26 mouse cellular contexts compared by ENCODE assay signal in the genomic region with DNA sequence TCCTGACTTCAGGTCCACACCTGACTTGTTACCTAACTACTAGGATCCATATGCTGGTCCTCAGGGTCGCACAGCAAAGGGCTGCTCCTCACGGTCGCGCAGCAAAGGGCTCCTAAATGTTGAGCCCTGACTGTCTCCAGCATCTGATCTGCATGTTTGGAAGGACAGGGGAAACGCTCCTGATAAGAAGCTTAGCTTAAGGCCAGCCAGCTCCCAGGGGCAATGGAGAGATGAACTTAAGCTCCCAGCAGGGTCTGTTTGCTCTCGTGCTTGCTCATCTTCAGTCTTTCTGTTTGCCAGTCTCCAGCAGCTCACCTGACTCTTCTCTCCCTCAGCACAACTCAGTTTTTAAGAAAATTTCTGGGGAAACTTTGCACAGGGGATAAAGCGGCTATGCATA. TPM values are rescaled to one million over a fixed set of nuclear protein-coding genes. Genes with fewer than 3 reads are reported as not detected.
DNase-seq lines count a peak whose midpoint lies in the region; ATAC-seq and TF ChIP-seq lines count a peak whose summit lies in the region.
"Had no signal": no experiment of that assay in that cellular context is flagged by ENCODE, and none has a peak within 500 bp of the region (broad histone marks: within the 10 kb centered on the region; RNA-seq: fewer than 3 reads in every experiment).

No protein-coding gene starts in this region.

- H3K27ac ChIP-seq in stomach, embryonic 14.5 days (ENCODE audit: low read length): peak overlapping the region; percentile 30; the same call in 1 of the 2 replicates
- H3K27ac ChIP-seq in stomach, postnatal 0 days (replicated peaks): no peak overlapping the region
- peak overlapping the region; percentile 51; the same call in 1 of the 2 replicates for H3K27ac ChIP-seq in liver, embryonic 11.5 days (ENCODE audit: low read depth, low read length)
- H3K27ac ChIP-seq in liver, postnatal 0 days (ENCODE audit: low read depth): peak overlapping the region; percentile 75; the same call in 1 of the 2 replicates
- no peak overlapping the region for H3K27ac ChIP-seq in forebrain, embryonic 14.5 days (ENCODE audit: low read depth, low read length)
- H3K27ac ChIP-seq: embryonic facial prominence, embryonic 13.5 days; forebrain, embryonic 13.5 days; hindbrain, embryonic 13.5 days; kidney, embryonic 15.5 days; layer of hippocampus, adult 2 months; limb, embryonic 13.5 days; macrophage had no signal

- no peak overlapping the region for H3K4me2 ChIP-seq in stomach, embryonic 14.5 days (replicated peaks; ENCODE audit: low read depth, low read length)
- no peak overlapping the region for H3K4me2 ChIP-seq in stomach, postnatal 0 days (replicated peaks; ENCODE audit: low read depth)
- no peak overlapping the region for H3K4me2 ChIP-seq in liver, embryonic 11.5 days
- H3K4me2 ChIP-seq in liver, postnatal 0 days (ENCODE audit: low read depth, low read length): no peak overlapping the region
- H3K4me2 ChIP-seq in forebrain, embryonic 14.5 days (ENCODE audit: low read length): no peak overlapping the region
- H3K4me2 ChIP-seq: embryonic facial prominence, embryonic 13.5 days; forebrain, embryonic 13.5 days; heart, embryonic 11.5 days; hindbrain, embryonic 13.5 days; kidney, embryonic 15.5 days; limb, embryonic 13.5 days had no signal

- no peak for TF ChIP-seq EP300 in stomach, postnatal 0 days (optimal IDR thresholded peaks at IDR 0.05)
- TF ChIP-seq EP300 in liver, postnatal 0 days (IDR thresholded peaks at IDR 0.05; ENCODE audit: low read depth): no peak

- H3K4me1 ChIP-seq in stomach, embryonic 14.5 days (ENCODE audit: control insufficient read depth, insufficient read depth, low read length): 0 out of 2 replicates have a peak, but pooled peaks cover 3% of the 10 kb centered on the region
- no peaks in the 10 kb centered on the region for H3K4me1 ChIP-seq in stomach, postnatal 0 days (replicated peaks; ENCODE audit: control insufficient read depth, insufficient read depth)
- peaks cover 13% of the 10 kb centered on the region; the same call in 1 of the 2 replicates for H3K4me1 ChIP-seq in liver, embryonic 11.5 days (replicated peaks; ENCODE audit: control insufficient read depth, insufficient read depth, low read length)
- peaks cover 15% of the 10 kb centered on the region for H3K4me1 ChIP-seq in liver, postnatal 0 days (ENCODE audit: insufficient read depth)
- H3K4me1 ChIP-seq in forebrain, embryonic 14.5 days (ENCODE audit: control insufficient read depth, insufficient read depth, low read length): peaks cover 2% of the 10 kb centered on the region; the same call in 1 of the 2 replicates

- H3K36me3 ChIP-seq in stomach, embryonic 14.5 days (ENCODE audit: control insufficient read depth, insufficient read depth, low read length): no peaks in the 10 kb centered on the region; the same call in 1 of the 2 replicates
- H3K36me3 ChIP-seq in stomach, postnatal 0 days (ENCODE audit: control insufficient read depth, insufficient read depth, low read length): no peaks in the 10 kb centered on the region
- H3K36me3 ChIP-seq in liver, embryonic 11.5 days (ENCODE audit: control insufficient read depth, insufficient read depth, low read length): no peaks in the 10 kb centered on the region
- H3K36me3 ChIP-seq in liver, postnatal 0 days (replicated peaks; ENCODE audit: insufficient read depth, low read length): no peaks in the 10 kb centered on the region
- H3K36me3 ChIP-seq in forebrain, embryonic 14.5 days (ENCODE audit: control insufficient read depth, insufficient read depth, low read length): 0 out of 2 replicates have a peak, but pooled peaks cover 2% of the 10 kb centered on the region
- H3K36me3 ChIP-seq: hindbrain, embryonic 13.5 days had no signal

- 64% methylated on average over 7 of the region's 7 CpGs for WGBS in stomach, embryonic 14.5 days
- WGBS in stomach, postnatal 0 days: 60% methylated on average over 7 of the region's 7 CpGs
- WGBS in liver, embryonic 11.5 days: 51% methylated on average over 7 of the region's 7 CpGs
- 62% methylated on average over 7 of the region's 7 CpGs for WGBS in liver, postnatal 0 days (ENCODE audit: insufficient replicate concordance)
- WGBS in forebrain, embryonic 14.5 days: 54% methylated on average over 7 of the region's 7 CpGs

- H3K4me3 ChIP-seq in stomach, embryonic 14.5 days (ENCODE audit: low read depth, low read length): no peak overlapping the region
- H3K4me3 ChIP-seq in stomach, postnatal 0 days (ENCODE audit: low read depth, low read length): no peak overlapping the region
- no peak overlapping the region for H3K4me3 ChIP-seq in liver, embryonic 11.5 days (ENCODE audit: low read depth, low read length)
- H3K4me3 ChIP-seq in liver, postnatal 0 days (ENCODE audit: low read depth, low read length): no peak overlapping the region
- H3K4me3 ChIP-seq in forebrain, embryonic 14.5 days (ENCODE audit: low read depth, low read length): no peak overlapping the region
- H3K4me3 ChIP-seq: embryonic facial prominence, embryonic 13.5 days; forebrain, embryonic 13.5 days; hindbrain, embryonic 13.5 days; kidney, embryonic 15.5 days; layer of hippocampus, adult 2 months; limb, embryonic 13.5 days had no signal

- H3K27me3 ChIP-seq in stomach, embryonic 14.5 days (ENCODE audit: control insufficient read depth, insufficient read depth, low read length): no peaks in the 10 kb centered on the region
- H3K27me3 ChIP-seq in stomach, postnatal 0 days (ENCODE audit: control insufficient read depth, insufficient read depth, low read length): no peaks in the 10 kb centered on the region
- no peaks in the 10 kb centered on the region for H3K27me3 ChIP-seq in liver, embryonic 11.5 days (replicated peaks; ENCODE audit: control insufficient read depth, insufficient read depth, low read length)
- H3K27me3 ChIP-seq in liver, postnatal 0 days (ENCODE audit: insufficient read depth, low read length): no peaks in the 10 kb centered on the region
- no peaks in the 10 kb centered on the region for H3K27me3 ChIP-seq in forebrain, embryonic 14.5 days (replicated peaks; ENCODE audit: control insufficient read depth, insufficient read depth, low read length)
- H3K27me3 ChIP-seq: embryonic facial prominence, embryonic 13.5 days; forebrain, embryonic 13.5 days; hindbrain, embryonic 13.5 days; kidney, embryonic 15.5 days; limb, embryonic 13.5 days had no signal

- no peak for DNase-seq in stomach, postnatal 0 days (ENCODE audit: low spot score)
- no peak for DNase-seq in liver, embryonic 11.5 days (ENCODE audit: low spot score)
- no peak for DNase-seq in liver, postnatal 0 days
- no peak for DNase-seq in right cerebral cortex, adult 2 months (ENCODE audit: low spot score in 2 of 2)
- no peak for DNase-seq in forebrain, embryonic 14.5 days (ENCODE audit: low spot score)
- DNase-seq in ovary, postnatal 36 days (ENCODE audit: low spot score): no peak
- DNase-seq: adrenal gland, postnatal 25 days; cerebellum, adult 11-12 months; cerebellum, adult 9-11 months; gastrocnemius, postnatal 25 days; heart, adult 11 months; heart, postnatal 4 days; lung, adult 2 months; lung, postnatal 10 days; midbrain, embryonic 14.5 days; right cerebral cortex, postnatal 14 days had no signal

- no peaks in the 10 kb centered on the region for H3K9me3 ChIP-seq in stomach, embryonic 14.5 days (ENCODE audit: control insufficient read depth, low read depth, low read length)
- no peaks in the 10 kb centered on the region for H3K9me3 ChIP-seq in stomach, postnatal 0 days (ENCODE audit: control insufficient read depth, low read length)
- no peaks in the 10 kb centered on the region for H3K9me3 ChIP-seq in liver, embryonic 11.5 days (ENCODE audit: control insufficient read depth, low read length)
- H3K9me3 ChIP-seq in liver, postnatal 0 days (ENCODE audit: low read length): no peaks in the 10 kb centered on the region
- no peaks in the 10 kb centered on the region for H3K9me3 ChIP-seq in forebrain, embryonic 14.5 days (replicated peaks; ENCODE audit: control insufficient read depth, low read length)
- H3K9me3 ChIP-seq: embryonic facial prominence, embryonic 13.5 days; forebrain, embryonic 13.5 days; hindbrain, embryonic 13.5 days; kidney, embryonic 15.5 days; limb, embryonic 13.5 days had no signal

- no peak for TF ChIP-seq CTCF in stomach, postnatal 0 days (IDR thresholded peaks at IDR 0.05; ENCODE audit: low read depth)
- no peak for TF ChIP-seq CTCF in liver, postnatal 0 days (IDR thresholded peaks at IDR 0.05; ENCODE audit: low read depth)

- no peak overlapping the region for H3K9ac ChIP-seq in stomach, embryonic 14.5 days (replicated peaks; ENCODE audit: low read depth, low read length)
- no peak overlapping the region for H3K9ac ChIP-seq in stomach, postnatal 0 days (ENCODE audit: low read length)
- H3K9ac ChIP-seq in liver, embryonic 11.5 days (ENCODE audit: low read depth, low read length): peak overlapping the region; percentile 9; the same call in 1 of the 2 replicates
- H3K9ac ChIP-seq in liver, postnatal 0 days (replicated peaks): no peak overlapping the region
- no peak overlapping the region for H3K9ac ChIP-seq in forebrain, embryonic 14.5 days (ENCODE audit: low read length)
- H3K9ac ChIP-seq: embryonic facial prominence, embryonic 13.5 days; forebrain, embryonic 13.5 days; hindbrain, embryonic 13.5 days; kidney, embryonic 15.5 days; limb, embryonic 13.5 days had no signal

- ATAC-seq in stomach, embryonic 14.5 days (ENCODE audit: insufficient number of reproducible peaks, insufficient read depth, low FRiP score, low read depth): no peak
- no peak for ATAC-seq in stomach, postnatal 0 days (ENCODE audit: low FRiP score, low TSS enrichment)
- ATAC-seq in liver, embryonic 11.5 days (replicated peaks; ENCODE audit: low FRiP score): no peak
- ATAC-seq in liver, postnatal 0 days: no peak
- ATAC-seq in forebrain, embryonic 14.5 days: no peak
- ATAC-seq: forebrain, embryonic 13.5 days had no signal

RNA-seq across cellular contexts. Expression of gene Gstp1, which starts 5.1 kb away (rescaled TPM):
- polyA plus RNA-seq in stomach, embryonic 14.5 days (2014; fragmentation: Nextera tagmentation; extraction: Ambion mirVana): 635 and 672 TPM in 2 replicates
- 1,012 and 1,081 TPM in 2 replicates for polyA plus RNA-seq in stomach, postnatal 0 days (2015; fragmentation: Nextera tagmentation; extraction: Ambion mirVana)
- 733 and 765 TPM in 2 replicates for polyA plus RNA-seq in liver, embryonic 11.5 days (2014; fragmentation: Nextera tagmentation; extraction: Ambion mirVana)
- 428 and 442 TPM in 2 replicates for polyA plus RNA-seq in liver, postnatal 0 days (2015; fragmentation: Nextera tagmentation; extraction: Ambion mirVana)
- 369 and 398 TPM in 2 replicates for polyA plus RNA-seq in forebrain, embryonic 14.5 days (2014; fragmentation: Nextera tagmentation; extraction: Ambion mirVana)

RNA-seq across cellular contexts. Expression of gene Gstp2, which starts 13.2 kb away (rescaled TPM):
- polyA plus RNA-seq in stomach, embryonic 14.5 days (2014; fragmentation: Nextera tagmentation; extraction: Ambion mirVana): 10.4 and 18.0 TPM in 2 replicates
- polyA plus RNA-seq in stomach, postnatal 0 days (2015; fragmentation: Nextera tagmentation; extraction: Ambion mirVana): 85.2 and 93.1 TPM in 2 replicates
- polyA plus RNA-seq in liver, embryonic 11.5 days (2014; fragmentation: Nextera tagmentation; extraction: Ambion mirVana): 5.5 and 6.1 TPM in 2 replicates
- polyA plus RNA-seq in liver, postnatal 0 days (2015; fragmentation: Nextera tagmentation; extraction: Ambion mirVana): 5.8 and 6.4 TPM in 2 replicates
- polyA plus RNA-seq in forebrain, embryonic 14.5 days (2014; fragmentation: Nextera tagmentation; extraction: Ambion mirVana): 1.2 and 4.2 TPM in 2 replicates
- polyA plus RNA-seq: macrophage; neural tube, embryonic 14.5 days had no signal

RNA-seq across cellular contexts. Expression of gene Ndufv1, which starts 20.1 kb away (rescaled TPM):
- polyA plus RNA-seq in stomach, embryonic 14.5 days (2014; fragmentation: Nextera tagmentation; extraction: Ambion mirVana): 195 and 205 TPM in 2 replicates
- 213 and 216 TPM in 2 replicates for polyA plus RNA-seq in stomach, postnatal 0 days (2015; fragmentation: Nextera tagmentation; extraction: Ambion mirVana)
- polyA plus RNA-seq in liver, embryonic 11.5 days (2014; fragmentation: Nextera tagmentation; extraction: Ambion mirVana): 232 and 234 TPM in 2 replicates
- polyA plus RNA-seq in liver, postnatal 0 days (2015; fragmentation: Nextera tagmentation; extraction: Ambion mirVana): 171 and 172 TPM in 2 replicates
- 238 and 254 TPM in 2 replicates for polyA plus RNA-seq in forebrain, embryonic 14.5 days (2014; fragmentation: Nextera tagmentation; extraction: Ambion mirVana)

RNA-seq across cellular contexts. Expression of gene Gstp3, which starts 26.7 kb away (rescaled TPM):
- not detected in 2 replicates for polyA plus RNA-seq in stomach, embryonic 14.5 days (2014; fragmentation: Nextera tagmentation; extraction: Ambion mirVana)
- polyA plus RNA-seq in stomach, postnatal 0 days (2015; fragmentation: Nextera tagmentation; extraction: Ambion mirVana): 7.1 and 9.7 TPM in 2 replicates
- polyA plus RNA-seq in liver, embryonic 11.5 days (2014; fragmentation: Nextera tagmentation; extraction: Ambion mirVana): 14.6 and 16.7 TPM in 2 replicates
- polyA plus RNA-seq in liver, postnatal 0 days (2015; fragmentation: Nextera tagmentation; extraction: Ambion mirVana): 64.5 and 67.3 TPM in 2 replicates
- not detected in 2 replicates for polyA plus RNA-seq in forebrain, embryonic 14.5 days (2014; fragmentation: Nextera tagmentation; extraction: Ambion mirVana)
- polyA plus RNA-seq: forebrain, embryonic 13.5 days; hindbrain, embryonic 13.5 days; limb, embryonic 13.5 days; macrophage; midbrain, embryonic 14.5 days; neural tube, embryonic 14.5 days had no signal

RNA-seq across cellular contexts. Expression of gene Doc2g, which starts 29.6 kb away (rescaled TPM):
- 4.5 TPM in 2 replicates for polyA plus RNA-seq in stomach, embryonic 14.5 days (2014; fragmentation: Nextera tagmentation; extraction: Ambion mirVana)
- polyA plus RNA-seq in stomach, postnatal 0 days (2015; fragmentation: Nextera tagmentation; extraction: Ambion mirVana): 1.2 and 1.7 TPM in 2 replicates
- 2.8 and 4.1 TPM in 2 replicates for polyA plus RNA-seq in liver, embryonic 11.5 days (2014; fragmentation: Nextera tagmentation; extraction: Ambion mirVana)
- 0.36 and 0.74 TPM in 2 replicates for polyA plus RNA-seq in liver, postnatal 0 days (2015; fragmentation: Nextera tagmentation; extraction: Ambion mirVana)
- polyA plus RNA-seq in forebrain, embryonic 14.5 days (2014; fragmentation: Nextera tagmentation; extraction: Ambion mirVana): 3.2 and 5.4 TPM in 2 replicates
- polyA plus RNA-seq: macrophage had no signal

Comparison
In these comparisons a context has a peak if more than half of its experiments do, and no peak if none do; other contexts are left out.
1. H3K27ac ChIP-seq: peak in stomach, embryonic 14.5 days (single experiment), liver, embryonic 11.5 days (single experiment) and liver, postnatal 0 days (single experiment); none in stomach, postnatal 0 days (single experiment) and forebrain, embryonic 14.5 days (single experiment).